Mouse (Mus musculus): ENCODE measurements around the gene Sik3. TPM values are rescaled to one million over a fixed set of nuclear protein-coding genes. Genes with fewer than 3 reads are reported as not detected.
"Not testable (repeated sequence)": the region's sequence is repeated elsewhere in the genome, so short reads cannot be mapped to it uniquely, and the experiment has no call there.

Gene Sik3
- total RNA-seq, 2 experiments from 2014 or later: 38.0 to 41.1 TPM

GRCm38 (mm10) chr9:46069013-46069412 is 56.4 kb downstream of the Sik3 start:
- H3K4me3 ChIP-seq: no peak overlapping the region
- DNase-seq: no peak
- no peak overlapping the region for H3K27ac ChIP-seq
- intact Hi-C loops (cut with DNase I): no loop called here
- no peak for TF ChIP-seq CTCF (IDR thresholded peaks at IDR 0.05)

GRCm38 (mm10) chr9:46072101-46072835 is 59.6 kb downstream of the Sik3 start:
- peak; percentile 56 for DNase-seq
- H3K27ac ChIP-seq: peak overlapping the region; percentile 82
- intact Hi-C loops (cut with DNase I): loop anchor here (5.0 kb wide), 2 partner anchors 40 to 55 kb away; no protein-coding TSS in a partner anchor
- peak; percentile 43 for TF ChIP-seq CTCF (IDR thresholded peaks at IDR 0.05)
- no peak overlapping the region; the same call in 1 of the 2 replicates for H3K4me3 ChIP-seq

GRCm38 (mm10) chr9:46073443-46073842 is 60.8 kb downstream of the Sik3 start:
- no peak for TF ChIP-seq CTCF (IDR thresholded peaks at IDR 0.05)
- intact Hi-C loops (cut with DNase I): loop anchor here (5.0 kb wide), 2 partner anchors 41 to 56 kb away; no protein-coding TSS in a partner anchor
- no peak overlapping the region for H3K4me3 ChIP-seq
- peak overlapping the region; percentile 24; the same call in 1 of the 2 replicates for H3K27ac ChIP-seq
- no peak for DNase-seq

- H3K27ac ChIP-seq: no peak overlapping the region
- intact Hi-C loops (cut with DNase I): no loop called here
- DNase-seq: no peak
- TF ChIP-seq CTCF (IDR thresholded peaks at IDR 0.05): no peak
- no peak overlapping the region for H3K4me3 ChIP-seq
These were observed 63.0 kb downstream of the Sik3 start for GRCm38 (mm10) chr9:46075578-46075977.

GRCm38 (mm10) chr9:46082381-46082821 is 69.8 kb downstream of the Sik3 start:
- intact Hi-C loops (cut with DNase I): loop anchor here (5.0 kb wide), 1 partner anchor 70 kb away; the partner anchor contains the start of genes Pafah1b2 and Sik3
- H3K4me3 ChIP-seq: peak overlapping the region; percentile 11; the same call in 1 of the 2 replicates
- peak overlapping the region; percentile 82 for H3K27ac ChIP-seq
- TF ChIP-seq CTCF (IDR thresholded peaks at IDR 0.05): no peak
- DNase-seq: no peak

- no peak for TF ChIP-seq CTCF (IDR thresholded peaks at IDR 0.05)
- H3K27ac ChIP-seq: peak overlapping the region; percentile 82
- H3K4me3 ChIP-seq: no peak overlapping the region
- DNase-seq: no peak
- intact Hi-C loops (cut with DNase I): loop anchor here (5.0 kb wide), 1 partner anchor 71 kb away; the partner anchor contains the start of genes Pafah1b2 and Sik3
These were observed 70.9 kb downstream of the Sik3 start for GRCm38 (mm10) chr9:46083490-46083893.

GRCm38 (mm10) chr9:46085898-46086297 is 73.3 kb downstream of the Sik3 start:
- Histone ChIP-seq H3K4me3 (no peak overlapping the region), H3K27ac (no peak overlapping the region)
- TF ChIP-seq CTCF (IDR thresholded peaks at IDR 0.05): no peak
- intact Hi-C loops (cut with DNase I): no loop called here
- no peak for DNase-seq

- no peak overlapping the region for H3K27ac ChIP-seq
- no peak overlapping the region for H3K4me3 ChIP-seq
- intact Hi-C loops (cut with DNase I): no loop called here
- DNase-seq: no peak
- no peak for TF ChIP-seq CTCF (IDR thresholded peaks at IDR 0.05)
These were observed 74.2 kb downstream of the Sik3 start for GRCm38 (mm10) chr9:46086826-46087225.

GRCm38 (mm10) chr9:46087461-46087860 is 74.8 kb downstream of the Sik3 start:
- Histone ChIP-seq H3K27ac (no peak overlapping the region), H3K4me3 (no peak overlapping the region)
- intact Hi-C loops (cut with DNase I): no loop called here
- TF ChIP-seq CTCF (IDR thresholded peaks at IDR 0.05): no peak
- no peak for DNase-seq

- DNase-seq: no peak
- intact Hi-C loops (cut with DNase I): no loop called here
- Histone ChIP-seq H3K27ac (no peak overlapping the region), H3K4me3 (no peak overlapping the region)
- TF ChIP-seq CTCF (IDR thresholded peaks at IDR 0.05): no peak
These were observed 76.1 kb downstream of the Sik3 start for GRCm38 (mm10) chr9:46088722-46089121.

- no peak overlapping the region for H3K4me3 ChIP-seq
- no peak for TF ChIP-seq CTCF (IDR thresholded peaks at IDR 0.05)
- no peak for DNase-seq
- no peak overlapping the region for H3K27ac ChIP-seq
- intact Hi-C loops (cut with DNase I): no loop called here
These were observed 77.4 kb downstream of the Sik3 start for GRCm38 (mm10) chr9:46090066-46090465.

- H3K27ac ChIP-seq; intact Hi-C loops (cut with DNase I); DNase-seq; H3K4me3 ChIP-seq: not testable (repeated sequence)
These were observed 78.5 kb downstream of the Sik3 start for GRCm38 (mm10) chr9:46091157-46091556.

- Histone ChIP-seq H3K4me3 (no peak overlapping the region), H3K27ac (no peak overlapping the region)
- DNase-seq: no peak
- intact Hi-C loops (cut with DNase I): no loop called here
- TF ChIP-seq CTCF (IDR thresholded peaks at IDR 0.05): no peak
These were observed 80.0 kb downstream of the Sik3 start for GRCm38 (mm10) chr9:46092633-46093032.
